Mouse (Mus musculus): ENCODE data around the gene Sel1l.

Gene Sel1l

DNA sequence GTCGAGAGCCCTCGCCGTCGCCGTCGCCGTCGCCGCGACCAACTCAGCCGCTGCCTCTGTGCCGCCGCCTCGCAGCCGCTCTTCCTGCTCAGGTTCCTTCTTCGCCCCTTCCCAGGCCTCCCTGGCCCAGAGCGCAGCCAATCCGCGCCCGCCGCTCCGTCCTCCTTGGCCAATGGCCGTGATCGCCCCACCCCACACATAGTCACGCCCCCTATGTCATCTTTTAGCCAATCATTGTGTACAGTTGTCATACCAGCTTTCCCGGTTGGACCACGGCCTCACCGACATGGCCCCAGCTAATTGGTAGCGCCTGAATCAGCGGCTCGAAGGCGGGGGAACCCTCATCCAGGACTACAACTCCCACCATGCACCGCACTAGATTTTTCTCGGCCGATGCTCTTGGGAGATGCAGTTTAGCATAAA, at the start of gene Sel1l:
Sel1l (minus strand) TSS at position 113 of the 423 bp plus-strand sequence.
- peak; percentile 97 to 99 for DNase-seq

- no peak for DNase-seq
Measured at GRCm38 (mm10) chr12:91892622-91893560, 43.9 kb upstream of the Sel1l start.

GRCm38 (mm10) chr12:91880431-91880830, 31.5 kb upstream of the Sel1l start:
- DNase-seq: no peak

GRCm38 (mm10) chr12:91878912-91879250, 29.9 kb upstream of the Sel1l start:
- no peak for DNase-seq

- DNase-seq: no peak
Measured at GRCm38 (mm10) chr12:91878056-91878911, 29.3 kb upstream of the Sel1l start.

DNA sequence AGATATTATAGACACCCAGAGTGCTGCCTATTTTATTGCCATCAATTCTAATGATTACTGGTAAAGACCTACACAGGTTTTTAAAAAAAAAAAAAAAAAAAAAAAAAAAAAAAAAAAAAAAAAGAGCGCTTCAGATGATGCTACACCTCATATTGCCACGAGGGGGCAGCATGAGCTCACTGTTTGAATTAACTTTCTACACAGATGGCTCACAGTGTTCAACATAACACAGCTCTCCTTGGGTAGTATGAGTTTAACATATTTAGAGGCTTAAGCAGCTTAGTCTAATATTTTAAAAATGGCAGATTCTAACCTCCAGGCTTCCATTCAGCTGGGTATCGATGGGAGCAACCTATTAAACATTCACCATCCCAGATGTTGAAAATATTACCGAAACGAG, 28.7 kb upstream of the Sel1l start:
- peak; percentile 15 to 62 for DNase-seq

GRCm38 (mm10) chr12:91870671-91871070, 21.7 kb upstream of the Sel1l start:
- DNase-seq: no peak

DNA sequence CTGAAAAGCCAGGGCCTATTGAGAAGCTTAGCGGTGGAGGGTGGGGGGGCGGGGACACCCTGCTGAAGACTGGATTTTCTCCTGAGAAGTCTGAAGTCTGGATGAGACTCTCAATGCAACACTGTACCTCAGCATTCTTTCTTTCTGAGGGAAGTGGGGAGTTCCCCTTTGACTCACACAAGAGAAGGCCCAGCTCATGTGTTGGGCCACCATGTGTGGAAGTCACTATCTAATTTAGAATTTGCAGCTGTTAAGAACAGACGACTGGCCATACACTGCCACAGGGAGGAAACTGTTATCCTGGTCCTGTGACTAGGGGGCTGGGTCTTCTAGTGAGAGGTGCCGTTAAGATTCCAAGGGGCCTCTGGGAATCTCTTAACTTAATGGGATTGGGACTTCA, 20.4 kb upstream of the Sel1l start:
- no peak for DNase-seq

- DNase-seq: no peak
Measured at GRCm38 (mm10) chr12:91854330-91854729, 5.4 kb upstream of the Sel1l start.

GRCm38 (mm10) chr12:91848394-91849044, 438 bp downstream of the Sel1l start:
- DNase-seq: no peak

DNA sequence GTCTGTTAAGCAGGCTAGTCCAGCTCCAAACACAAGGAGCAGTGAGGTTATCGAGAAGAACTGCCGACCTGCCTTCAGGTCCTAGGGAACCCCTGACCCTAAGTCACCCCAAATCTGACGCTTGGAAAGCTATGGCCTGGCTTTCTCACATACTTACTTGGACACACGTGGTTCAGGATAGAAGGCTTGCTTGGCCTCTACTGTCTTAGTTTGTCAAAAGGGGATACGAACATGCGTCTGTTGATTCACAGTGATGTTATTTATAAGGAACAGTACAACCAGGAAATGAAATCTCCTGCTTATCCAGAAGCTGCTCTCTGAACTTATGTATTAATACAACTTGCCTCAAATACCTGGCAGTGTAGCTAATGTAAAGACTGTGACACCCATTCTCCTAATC, 2.9 kb downstream of the Sel1l start:
- no peak for DNase-seq

DNA sequence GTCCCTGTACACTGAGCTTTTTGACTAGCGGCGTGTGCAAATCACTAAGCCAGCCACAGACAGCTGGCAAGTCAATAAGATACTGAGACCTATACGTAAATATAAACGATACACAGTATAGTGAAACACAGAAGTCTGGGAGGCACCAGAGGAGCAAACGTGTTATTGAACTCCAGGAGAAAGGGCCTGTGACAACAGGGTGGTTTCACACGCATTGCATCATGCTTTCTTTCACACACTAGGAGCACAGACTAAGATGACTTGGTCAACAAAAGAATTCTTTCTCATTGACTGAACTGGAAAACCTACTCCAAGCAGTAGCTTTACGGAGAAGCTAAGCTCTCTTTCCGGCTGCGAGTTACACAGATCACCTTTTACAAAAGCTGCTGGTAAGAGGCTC, 3.6 kb downstream of the Sel1l start:
- DNase-seq: no peak

DNA sequence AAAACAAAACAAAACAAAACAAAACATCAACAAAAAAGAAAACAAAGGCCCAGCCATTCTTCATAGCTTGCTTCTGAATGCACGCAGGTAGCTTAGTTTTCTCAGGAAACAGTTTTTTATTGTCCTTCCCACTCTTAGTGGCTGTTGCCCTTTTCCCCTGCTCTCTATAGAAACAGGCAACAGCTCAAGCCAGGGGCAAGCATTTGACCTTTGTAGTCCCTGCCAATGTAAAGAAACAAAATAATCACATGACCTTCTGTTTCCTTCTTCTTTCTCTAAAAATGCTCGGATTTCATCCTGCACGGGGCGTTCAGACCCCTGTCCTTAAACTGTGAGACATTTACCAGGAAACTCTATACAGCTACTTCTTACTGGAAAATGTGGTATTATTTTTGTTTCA, 4.4 kb downstream of the Sel1l start:
- no peak for DNase-seq

DNA sequence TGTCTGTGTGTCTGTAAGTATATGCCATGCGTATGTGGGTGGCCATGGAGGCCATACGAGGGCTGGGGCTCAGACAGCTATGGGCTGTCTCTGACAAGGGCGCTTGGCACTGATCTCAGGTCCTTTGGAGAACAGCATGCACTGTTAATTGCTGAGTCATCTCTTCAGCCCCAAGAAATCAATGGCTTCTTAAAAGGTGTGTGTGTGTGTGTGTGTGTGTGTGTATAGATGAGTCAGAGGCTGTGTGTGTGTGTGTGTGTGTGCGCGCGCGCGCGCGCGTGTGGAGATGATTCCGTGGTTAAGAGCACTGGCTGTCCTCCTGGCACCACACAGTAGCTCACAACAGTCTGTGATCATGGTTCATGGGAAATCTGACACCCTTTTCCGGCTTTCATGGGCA, 5.1 kb downstream of the Sel1l start:
- DNase-seq: no peak

- DNase-seq: no peak
Measured at GRCm38 (mm10) chr12:91841714-91842113, 7.2 kb downstream of the Sel1l start.

DNA sequence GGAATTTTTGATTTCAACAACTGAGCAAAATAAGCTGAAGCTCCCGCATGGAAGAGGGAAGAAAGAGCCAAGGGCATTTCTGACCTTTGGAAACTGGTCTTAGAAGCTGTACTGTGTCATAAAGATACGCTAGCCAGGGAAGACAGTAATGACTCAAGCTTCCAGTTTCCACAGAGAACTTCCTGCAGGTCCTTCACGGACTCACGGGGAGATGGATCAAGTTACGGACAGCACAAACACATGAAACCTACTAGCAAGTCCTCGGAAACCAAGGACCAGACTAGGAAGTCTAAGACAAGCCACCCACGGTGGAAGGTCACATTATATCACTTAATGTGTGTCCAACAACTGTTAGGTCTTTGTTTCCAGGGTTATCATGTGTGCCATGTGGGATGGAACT, 10.7 kb downstream of the Sel1l start:
- no peak for DNase-seq

GRCm38 (mm10) chr12:91837401-91838065, 11.4 kb downstream of the Sel1l start:
- DNase-seq: peak; percentile 61 to 62

DNA sequence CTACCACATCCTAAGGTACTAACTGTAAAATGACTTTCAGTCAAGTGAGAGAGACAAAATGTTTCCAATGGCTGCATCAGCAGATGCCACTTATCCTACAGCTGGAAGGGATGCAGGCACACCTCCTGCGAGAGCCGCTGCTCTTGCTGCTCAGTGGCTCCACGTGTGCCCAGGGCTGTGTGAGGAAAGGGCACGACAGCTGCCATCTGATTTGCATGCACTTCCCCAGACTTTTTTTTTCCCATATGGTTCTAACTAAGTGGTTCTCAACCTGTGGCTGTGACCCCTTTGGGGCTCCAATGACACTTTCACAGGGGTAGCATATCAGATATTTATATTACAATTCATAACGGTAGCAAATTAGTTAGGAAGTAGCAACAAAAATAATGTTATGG, 15.0 kb downstream of the Sel1l start:
- no peak for DNase-seq

GRCm38 (mm10) chr12:91833237-91833938, 15.6 kb downstream of the Sel1l start:
- DNase-seq: peak in 1 of 2 experiments; percentile 29

- DNase-seq: no peak
Measured at GRCm38 (mm10) chr12:91831410-91831809, 17.5 kb downstream of the Sel1l start.

DNA sequence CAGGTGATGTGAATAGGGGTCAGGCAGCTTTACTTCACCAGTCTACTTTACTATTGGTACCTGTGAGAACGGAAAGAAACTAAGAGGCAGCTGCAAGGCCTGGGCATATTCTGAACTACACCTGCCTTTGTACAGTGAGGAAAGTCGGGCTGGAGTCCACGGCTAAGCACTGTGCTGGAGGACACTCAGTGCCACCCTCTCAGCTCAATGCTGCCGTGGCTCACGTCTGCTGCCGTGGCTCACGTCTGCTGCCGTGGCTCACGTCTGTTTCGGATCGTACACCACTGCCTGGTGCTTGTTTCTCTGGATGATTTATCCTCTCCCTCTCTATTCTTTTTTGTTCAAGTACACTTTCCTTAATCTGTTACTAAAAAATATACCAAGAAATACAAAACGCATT, 28.5 kb downstream of the Sel1l start:
- DNase-seq: no peak

DNA sequence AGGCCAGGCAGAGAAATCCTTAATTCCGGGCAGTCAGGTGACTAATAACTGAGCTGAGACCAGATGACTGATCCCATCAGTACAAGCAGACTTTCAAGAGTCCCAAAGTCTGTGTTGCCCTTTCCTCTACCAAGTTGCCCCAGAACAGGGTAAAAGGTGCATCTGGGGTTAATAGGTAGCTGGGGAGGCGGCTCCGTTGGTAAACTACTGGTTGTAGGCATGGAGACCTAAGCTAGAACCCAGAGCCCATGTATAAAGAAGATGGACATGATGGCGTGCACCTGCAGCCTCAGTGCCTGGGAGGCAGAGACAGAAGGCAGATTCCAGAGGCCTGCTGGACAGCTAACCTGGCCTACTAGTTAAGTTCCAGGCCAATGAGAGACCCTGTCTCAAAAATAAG, 30.2 kb downstream of the Sel1l start:
- no peak for DNase-seq
